22 mouse cellular contexts compared by ENCODE assay signal in the genomic region with DNA sequence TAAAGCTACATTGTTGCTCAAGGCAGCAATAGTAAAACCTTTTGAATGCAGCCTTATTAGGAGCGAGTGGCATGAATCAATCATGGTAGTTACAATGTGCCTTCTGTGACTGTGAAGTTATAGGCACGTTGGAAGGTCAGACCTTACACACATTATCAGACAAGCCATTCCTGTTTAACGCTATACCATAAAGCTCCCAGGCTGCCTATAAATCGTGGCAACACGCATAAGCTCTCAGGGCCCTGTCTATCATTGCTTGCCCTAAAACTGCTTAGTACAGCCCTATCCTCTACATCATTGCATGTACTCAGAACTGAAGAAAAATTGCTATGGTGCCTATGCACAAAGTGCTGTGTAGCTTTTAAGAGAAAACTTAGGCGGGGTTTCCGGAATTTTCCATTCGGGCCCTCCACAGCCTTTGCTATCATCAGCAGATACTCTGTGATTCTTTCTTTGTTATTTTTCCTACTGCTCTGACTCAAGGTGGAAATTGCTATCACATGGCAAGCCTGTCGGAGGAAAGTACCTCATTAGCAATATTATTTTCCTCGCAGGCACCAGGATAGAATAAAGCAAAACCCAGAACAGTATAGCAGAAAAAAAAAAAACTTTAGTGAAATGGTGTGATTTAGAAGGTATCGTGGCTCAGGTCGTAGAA.
A peak's percentile ranks its signal among the peaks of the same experiment; 100 is the strongest.
DNase-seq lines count a peak whose midpoint lies in the region; ATAC-seq and TF ChIP-seq lines count a peak whose summit lies in the region.
"Had no signal": no experiment of that assay in that cellular context is flagged by ENCODE, and none has a peak within 500 bp of the region (broad histone marks: within the 10 kb centered on the region; RNA-seq: fewer than 3 reads in every experiment).

No protein-coding gene starts in this region.

- H3K4me2 ChIP-seq in hindbrain, embryonic 11.5 days (replicated peaks; ENCODE audit: low read depth, low read length), result no peak overlapping the region
- no peak overlapping the region for H3K4me2 ChIP-seq in hindbrain, embryonic 16.5 days (ENCODE audit: low read length)
- no peak overlapping the region for H3K4me2 ChIP-seq in CH12.LX (ENCODE audit: insufficient read depth, low read depth, poor library complexity, severe bottlenecking)
- no peak overlapping the region for H3K4me2 ChIP-seq in neural tube, embryonic 12.5 days (replicated peaks)
- H3K4me2 ChIP-seq: embryonic facial prominence, embryonic 15.5 days; heart, embryonic 13.5 days; limb, embryonic 15.5 days; liver, embryonic 15.5 days had no signal

- no peaks in the 10 kb centered on the region for H3K9me3 ChIP-seq in hindbrain, embryonic 11.5 days (ENCODE audit: control insufficient read depth, low read length)
- no peaks in the 10 kb centered on the region for H3K9me3 ChIP-seq in hindbrain, embryonic 16.5 days (ENCODE audit: control insufficient read depth, low read length)
- peaks cover 49% of the 10 kb centered on the region for H3K9me3 ChIP-seq in CH12.LX (replicated peaks; ENCODE audit: low read length)
- H3K9me3 ChIP-seq in neural tube, embryonic 12.5 days, result no peaks in the 10 kb centered on the region
- H3K9me3 ChIP-seq: embryonic facial prominence, embryonic 15.5 days; forebrain, embryonic 10.5 days; heart, embryonic 13.5 days; limb, embryonic 15.5 days; liver, embryonic 15.5 days had no signal

- H3K4me1 ChIP-seq in hindbrain, embryonic 11.5 days (replicated peaks; ENCODE audit: control insufficient read depth, insufficient read depth, low read length), result no peaks in the 10 kb centered on the region
- no peaks in the 10 kb centered on the region for H3K4me1 ChIP-seq in hindbrain, embryonic 16.5 days (ENCODE audit: control insufficient read depth, insufficient read depth, low read depth, low read length)
- H3K4me1 ChIP-seq in CH12.LX (ENCODE audit: control insufficient read depth in 1 of 2, insufficient read depth in 2 of 2), result no peaks in the 10 kb centered on the region
- no peaks in the 10 kb centered on the region for H3K4me1 ChIP-seq in neural tube, embryonic 12.5 days
- H3K4me1 ChIP-seq: embryonic facial prominence, embryonic 15.5 days; forebrain, embryonic 10.5 days; heart, embryonic 13.5 days; liver, embryonic 15.5 days had no signal

- dilution Hi-C loops in CH12.LX (cut with MboI; ENCODE audit: extremely low pct_ligation_motif_present, extremely low pct_unique_long_range_greater_than_20kb, low sequenced_read_pairs), result no loop called here

- no peak for TF ChIP-seq POLR2A in CH12.LX (IDR thresholded peaks at IDR 0.05; ENCODE audit: low read depth, low read length)

- no peak for TF ChIP-seq CTCF in CH12.LX (conservative IDR thresholded peaks at IDR 0.05 in 1 of 2, IDR thresholded peaks at IDR 0.05 in 1 of 2; ENCODE audit: low read depth in 2 of 2, low read length in 2 of 2)

- in situ Hi-C loops in CH12.LX (cut with MboI; ENCODE audit: low pct_ligation_motif_present, low pct_unique_long_range_greater_than_20kb, low sequenced_read_pairs), result no loop called here

- H3K27ac ChIP-seq in hindbrain, embryonic 11.5 days (ENCODE audit: low read depth, low read length), result no peak overlapping the region
- no peak overlapping the region for H3K27ac ChIP-seq in hindbrain, embryonic 16.5 days (ENCODE audit: low read depth, low read length)
- H3K27ac ChIP-seq in CH12.LX (ENCODE audit: insufficient read depth, low read depth), result no peak overlapping the region
- H3K27ac ChIP-seq in neural tube, embryonic 12.5 days, result no peak overlapping the region
- H3K27ac ChIP-seq: embryonic facial prominence, embryonic 15.5 days; forebrain, embryonic 10.5 days; heart, embryonic 13.5 days; limb, embryonic 15.5 days; liver, embryonic 15.5 days had no signal

- TF ChIP-seq EP300 in CH12.LX (IDR thresholded peaks at IDR 0.05; ENCODE audit: low read length), result no peak

- H3K4me3 ChIP-seq in hindbrain, embryonic 11.5 days (ENCODE audit: low read depth, low read length), result no peak overlapping the region
- H3K4me3 ChIP-seq in hindbrain, embryonic 16.5 days (ENCODE audit: low read length), result no peak overlapping the region
- H3K4me3 ChIP-seq in CH12.LX (replicated peaks in 1 of 3; ENCODE audit: low read depth in 2 of 3, low read length in 2 of 3, poor library complexity in 1 of 3), result no peak overlapping the region
- H3K4me3 ChIP-seq in neural tube, embryonic 12.5 days, result no peak overlapping the region
- H3K4me3 ChIP-seq: embryonic facial prominence, embryonic 15.5 days; forebrain, embryonic 10.5 days; heart, embryonic 13.5 days; limb, embryonic 15.5 days; liver, embryonic 15.5 days had no signal

- DNase-seq in hindbrain, embryonic 11.5 days (ENCODE audit: low spot score), result no peak
- DNase-seq in CH12.LX (ENCODE audit: extremely low read depth), result no peak
- DNase-seq in hindlimb bud, embryonic 11.5 days (ENCODE audit: extremely low spot score, low read depth, low spot score), result peak; percentile 16
- DNase-seq in right cerebral cortex, postnatal 10 days (ENCODE audit: low spot score in 2 of 2), result no peak
- no peak for DNase-seq in cerebellum, postnatal 10 days
- DNase-seq: B cell, adult 2 months; cerebellum, adult 9-10 months; forebrain, postnatal 0 days; gastrocnemius, postnatal 10 days; heart, adult 11 months; kidney, adult 8-10 months; kidney, postnatal 14 days; midbrain, embryonic 14.5 days; right cerebral cortex, postnatal 14 days had no signal

- ATAC-seq in hindbrain, embryonic 11.5 days (ENCODE audit: low FRiP score), result 0 out of 2 replicates have a peak, but pooled peaks have one; percentile 35
- no peak for ATAC-seq in hindbrain, embryonic 16.5 days
- peak; percentile 85 for ATAC-seq in neural tube, embryonic 12.5 days (ENCODE audit: low FRiP score, low read depth)
- ATAC-seq: forebrain, postnatal 0 days; lung, postnatal 0 days had no signal

- no peak for TF ChIP-seq RAD21 in CH12.LX (IDR thresholded peaks at IDR 0.05; ENCODE audit: low read depth, low read length)

- no peaks in the 10 kb centered on the region for H3K36me3 ChIP-seq in hindbrain, embryonic 11.5 days (ENCODE audit: control insufficient read depth, insufficient read depth, low read length)
- H3K36me3 ChIP-seq in hindbrain, embryonic 16.5 days (ENCODE audit: control insufficient read depth, insufficient read depth, low read length), result no peaks in the 10 kb centered on the region
- no peaks in the 10 kb centered on the region for H3K36me3 ChIP-seq in CH12.LX (replicated peaks in 1 of 2; ENCODE audit: control insufficient read depth in 1 of 2, insufficient read depth in 1 of 2, low read length in 1 of 2)
- H3K36me3 ChIP-seq in neural tube, embryonic 12.5 days, result no peaks in the 10 kb centered on the region
- H3K36me3 ChIP-seq: embryonic facial prominence, embryonic 15.5 days; forebrain, embryonic 10.5 days; heart, embryonic 13.5 days; limb, embryonic 15.5 days; liver, embryonic 15.5 days had no signal

- no peak overlapping the region for H3K9ac ChIP-seq in hindbrain, embryonic 11.5 days (ENCODE audit: low read depth, low read length)
- H3K9ac ChIP-seq in hindbrain, embryonic 16.5 days (ENCODE audit: low read depth, low read length), result no peak overlapping the region
- no peak overlapping the region for H3K9ac ChIP-seq in CH12.LX (ENCODE audit: insufficient read depth, low read depth)
- no peak overlapping the region for H3K9ac ChIP-seq in neural tube, embryonic 12.5 days
- H3K9ac ChIP-seq: embryonic facial prominence, embryonic 15.5 days; forebrain, postnatal 0 days; heart, embryonic 13.5 days; limb, embryonic 15.5 days; liver, embryonic 15.5 days had no signal

- WGBS in hindbrain, embryonic 11.5 days, result 85% methylated on average over 12 of the region's 12 CpGs
- 74% methylated on average over 12 of the region's 12 CpGs for WGBS in hindbrain, embryonic 16.5 days
- 62% methylated on average over 12 of the region's 12 CpGs for WGBS in neural tube, embryonic 12.5 days

- no peaks in the 10 kb centered on the region for H3K79me2 ChIP-seq in CH12.LX (replicated peaks; ENCODE audit: control insufficient read depth, extremely low read depth, insufficient read depth, poor library complexity, severe bottlenecking)

- H3K27me3 ChIP-seq in hindbrain, embryonic 11.5 days (ENCODE audit: control insufficient read depth, insufficient read depth, low read length), result no peaks in the 10 kb centered on the region
- no peaks in the 10 kb centered on the region for H3K27me3 ChIP-seq in hindbrain, embryonic 16.5 days (replicated peaks; ENCODE audit: control insufficient read depth, insufficient read depth, low read length)
- no peaks in the 10 kb centered on the region for H3K27me3 ChIP-seq in CH12.LX (replicated peaks)
- no peaks in the 10 kb centered on the region for H3K27me3 ChIP-seq in neural tube, embryonic 12.5 days (replicated peaks)
- H3K27me3 ChIP-seq: embryonic facial prominence, embryonic 15.5 days; heart, embryonic 13.5 days; limb, embryonic 15.5 days; liver, embryonic 15.5 days had no signal

TF ChIP-seq in CH12.LX, 34 proteins besides CTCF, POLR2A, EP300 and RAD21:
- TF ChIP-seq IRF4 (IDR thresholded peaks at IDR 0.05; ENCODE audit: low read depth, low read length), result peak; percentile 35; the same call in 1 of the 2 replicates
- TF ChIP-seq TBP (conservative IDR thresholded peaks at IDR 0.05; ENCODE audit: low read depth, low read length), result no peak
TF ChIP-seq in CH12.LX: peak in this region for 1.
